Mouse (Mus musculus) stomach, postnatal 0 days (tissue): Measurements from ENCODE around the gene Tctn1.

Experiments used
- CTCF ChIP-seq: IDR thresholded peaks from 2 replicates; pipeline ENCODE4 v1.5.1; 2016; ENCODE audit warnings: antibody characterized with exemption, low read depth, mild to moderate bottlenecking, moderate library complexity
- EP300 ChIP-seq: optimal IDR thresholded peaks from 2 replicates; pipeline ENCODE3; 2016; ENCODE audit warnings: antibody characterized with exemption

DNA sequence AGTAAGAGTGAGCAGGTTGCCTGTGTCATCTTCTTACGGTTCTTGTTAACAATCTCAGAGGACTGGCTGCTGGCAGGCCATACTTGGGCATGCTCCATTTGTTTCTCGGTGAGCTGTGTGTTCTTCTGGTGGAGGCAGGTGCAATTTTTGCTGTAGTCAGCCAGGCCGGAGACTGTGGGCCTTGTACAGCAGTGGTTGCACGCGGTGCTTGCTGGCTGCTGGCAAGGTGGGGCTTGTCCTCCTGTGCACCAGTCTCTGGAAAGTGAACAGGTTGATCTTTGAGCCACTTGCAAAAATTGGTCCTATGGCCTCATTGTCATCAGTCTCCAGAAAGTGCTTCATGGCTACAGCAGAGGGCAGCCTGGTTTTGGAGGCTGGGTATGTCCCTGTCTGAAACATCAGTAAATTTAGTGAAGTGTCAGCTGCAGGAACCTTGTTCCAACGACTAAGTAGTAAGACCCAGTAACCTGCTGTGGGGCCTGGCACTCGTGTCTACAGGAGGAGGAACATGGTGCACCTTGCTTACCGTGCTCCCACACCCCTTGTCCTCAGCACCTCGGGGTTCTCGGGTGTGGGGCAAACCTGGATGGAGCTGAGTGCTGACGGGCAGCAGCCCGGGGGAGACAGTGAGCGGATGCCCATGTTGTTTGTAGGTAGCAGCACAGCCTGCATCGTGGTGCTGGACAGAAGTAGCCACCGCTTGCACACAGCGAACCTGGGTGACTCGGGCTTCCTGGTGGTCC, 48.9 kb upstream of the Tctn1 start:
- TF ChIP-seq CTCF, result no peak
- no peak for TF ChIP-seq EP300
